Mouse (Mus musculus) cerebellum, postnatal 10 days (tissue): ENCODE measurements at regions not wholly inside any gene's neighbourhood (a gene's known extent, or its start where the extent isn't known, plus 50 kb on each side); places are given as distances from the start of the nearest gene placed in this dataset.
A peak's percentile ranks its signal among the peaks of the same experiment; 100 is the strongest.
"Not testable (repeated sequence)": the region's sequence is repeated elsewhere in the genome, so short reads cannot be mapped to it uniquely, and the experiment has no call there.

Source experiments
- DNase-seq, 2 experiments: peaks; one replicate each; pipeline ENCODE4 v3.0.0; 2021; ENCODE audit warnings: mixed read lengths in 2 of 2

GRCm38 (mm10) chr9:33482845-33483540 is 847.0 kb downstream of the Ets1 start:
- no peak for DNase-seq

- no peak for DNase-seq
These were observed 847.5 kb downstream of the Ets1 start for GRCm38 (mm10) chr9:33483541-33483846.

- peak; percentile 59 to 63 for DNase-seq
These were observed 897.2 kb downstream of the Ets1 start for GRCm38 (mm10) chr9:33533101-33533810.

DNA sequence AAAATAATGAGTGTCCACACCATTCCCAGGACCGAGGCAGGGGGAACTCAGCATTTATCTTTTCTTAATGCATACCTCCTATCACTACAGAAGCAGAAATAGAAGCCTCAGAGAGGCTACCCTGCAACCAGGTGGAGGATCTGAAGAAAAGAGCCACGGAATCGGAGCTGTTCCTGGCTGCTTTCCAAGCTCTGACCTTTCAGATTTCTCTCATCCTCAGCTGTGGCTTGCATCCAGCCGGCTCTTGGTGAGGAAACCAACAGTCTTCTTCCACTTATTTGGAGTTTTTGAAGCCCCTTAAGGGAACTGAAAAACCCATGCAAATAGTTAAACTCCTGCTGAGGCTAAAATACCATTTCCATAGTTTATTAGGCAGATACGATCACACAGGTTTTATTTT is 907.3 kb downstream of the Ets1 start:
- DNase-seq = peak; percentile 80 to 81

GRCm38 (mm10) chr9:33546126-33546737 is 910.2 kb downstream of the Ets1 start:
- no peak for DNase-seq

DNA sequence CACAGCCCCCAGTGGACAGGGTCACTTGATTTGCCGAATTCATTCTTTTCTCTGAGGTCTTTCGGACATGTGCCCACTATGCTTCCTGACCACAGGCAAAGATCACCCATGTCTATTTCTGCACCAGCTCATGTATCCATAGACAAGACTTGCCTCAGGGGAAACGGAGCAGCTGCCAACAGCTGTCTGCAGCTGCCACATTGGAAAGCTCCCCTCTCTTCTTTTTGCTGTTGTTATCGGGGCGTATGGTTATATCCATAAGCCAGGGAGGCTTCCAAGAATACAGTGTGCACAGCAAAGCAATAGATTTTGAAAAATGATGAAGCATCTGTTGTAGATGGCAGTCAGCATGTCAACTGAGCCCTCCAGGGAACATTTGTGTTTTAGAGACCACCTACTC is 913.4 kb downstream of the Ets1 start:
- no peak for DNase-seq

GRCm38 (mm10) chr9:33571990-33572389 is 913.7 kb upstream of the Kirrel3 start:
- peak; percentile 70 to 74 for DNase-seq

DNA sequence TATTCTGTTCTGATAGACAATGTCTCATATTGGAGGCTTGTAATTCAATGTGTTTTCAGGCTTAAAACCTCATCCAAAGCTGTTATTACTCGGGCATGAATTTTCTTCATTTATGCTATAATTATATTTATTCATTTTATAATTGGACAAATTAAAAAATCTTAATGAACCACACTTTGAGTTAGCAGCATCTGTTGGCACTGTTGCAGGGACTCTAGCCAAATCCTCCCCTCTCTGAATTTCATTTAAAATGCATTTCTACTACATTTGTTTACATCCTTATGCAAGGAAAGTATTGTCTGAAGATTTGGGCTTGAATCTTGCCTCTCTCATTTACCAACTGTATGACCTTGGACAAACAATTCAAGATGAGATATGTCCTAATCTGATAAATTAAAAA is 874.2 kb upstream of the Kirrel3 start:
- DNase-seq = no peak

DNA sequence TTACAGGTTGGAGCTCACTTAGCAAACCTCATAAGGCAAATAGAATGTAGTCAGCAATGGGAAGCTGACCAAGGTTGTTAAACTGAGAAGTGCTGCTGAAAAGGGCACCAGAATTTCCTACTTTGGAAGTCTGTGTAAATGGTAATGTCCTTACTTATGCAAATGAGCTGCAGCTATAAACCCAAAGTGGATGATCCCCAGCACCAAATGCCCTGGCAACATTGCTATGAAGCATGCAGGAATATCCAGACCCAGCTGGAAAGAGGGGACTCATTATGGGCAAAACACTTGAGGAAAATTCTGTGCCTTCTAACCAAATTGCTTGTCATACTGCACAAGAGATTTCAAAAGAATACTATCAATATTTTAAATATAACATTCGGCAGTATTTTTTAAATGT is 861.3 kb upstream of the Kirrel3 start:
- no peak for DNase-seq

GRCm38 (mm10) chr9:33629731-33630473 is 855.8 kb upstream of the Kirrel3 start:
- DNase-seq = no peak

GRCm38 (mm10) chr9:33662978-33663377 is 822.7 kb upstream of the Kirrel3 start:
- DNase-seq = no peak

DNA sequence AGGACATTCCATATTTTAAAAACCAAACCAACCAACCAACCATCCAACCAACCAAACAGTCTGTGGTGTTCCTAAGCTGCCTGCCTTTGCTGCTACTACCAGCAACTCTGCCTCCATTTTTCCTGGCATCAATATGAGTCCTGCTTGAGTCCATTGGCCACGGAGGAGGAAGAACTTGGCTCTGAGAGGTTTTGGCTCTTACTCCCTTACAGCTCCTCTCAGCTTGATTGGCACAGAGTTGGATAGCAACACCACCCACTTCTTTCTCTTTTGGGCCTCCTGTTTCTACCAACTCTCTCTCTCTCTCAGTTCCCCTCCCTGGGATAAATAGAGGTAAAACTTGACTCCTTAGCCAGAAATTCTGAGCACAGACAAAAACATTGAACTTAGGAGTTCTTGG is 804.6 kb upstream of the Kirrel3 start:
- DNase-seq = peak; percentile 89

DNA sequence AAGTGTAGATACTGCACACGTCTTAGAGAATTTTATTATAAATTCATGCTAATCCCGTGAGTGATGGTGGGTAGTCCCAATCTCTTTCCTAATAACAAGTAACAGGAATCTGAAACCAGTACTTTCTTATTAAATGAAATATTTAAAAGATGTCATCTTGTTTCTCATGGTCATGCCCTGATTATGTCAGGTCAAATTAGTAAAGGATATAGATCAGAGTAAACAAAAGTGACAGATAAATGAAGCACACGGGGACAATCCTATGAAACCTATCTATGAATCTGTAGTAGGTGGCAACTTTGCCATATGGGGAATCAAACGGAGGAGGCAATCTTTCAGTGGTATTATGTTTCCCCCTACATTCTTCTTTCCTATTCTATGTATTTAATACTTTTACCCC is 794.0 kb upstream of the Kirrel3 start:
- DNase-seq = no peak

DNA sequence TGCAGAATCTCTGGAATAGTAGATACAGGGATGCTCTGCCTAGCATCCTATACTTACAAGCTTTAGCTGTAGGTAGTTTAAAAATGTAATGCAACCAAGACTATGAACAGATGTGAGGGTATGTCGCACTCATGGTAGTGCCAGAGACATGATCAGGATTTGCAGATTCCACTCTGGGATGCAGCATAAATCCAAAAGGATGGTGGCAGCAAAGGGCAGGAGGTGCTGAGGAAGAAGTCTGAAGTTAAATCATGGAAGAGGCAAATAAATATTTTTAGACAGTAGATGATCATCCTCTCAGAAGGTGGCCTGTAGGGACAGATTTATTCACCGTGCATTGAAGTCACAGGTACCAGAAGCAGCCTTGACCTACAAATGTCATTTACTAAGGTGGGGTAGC is 768.1 kb upstream of the Kirrel3 start:
- peak; percentile 17 to 26 for DNase-seq

GRCm38 (mm10) chr9:33724811-33725210 is 760.9 kb upstream of the Kirrel3 start:
- DNase-seq = peak; percentile 12 to 34

DNA sequence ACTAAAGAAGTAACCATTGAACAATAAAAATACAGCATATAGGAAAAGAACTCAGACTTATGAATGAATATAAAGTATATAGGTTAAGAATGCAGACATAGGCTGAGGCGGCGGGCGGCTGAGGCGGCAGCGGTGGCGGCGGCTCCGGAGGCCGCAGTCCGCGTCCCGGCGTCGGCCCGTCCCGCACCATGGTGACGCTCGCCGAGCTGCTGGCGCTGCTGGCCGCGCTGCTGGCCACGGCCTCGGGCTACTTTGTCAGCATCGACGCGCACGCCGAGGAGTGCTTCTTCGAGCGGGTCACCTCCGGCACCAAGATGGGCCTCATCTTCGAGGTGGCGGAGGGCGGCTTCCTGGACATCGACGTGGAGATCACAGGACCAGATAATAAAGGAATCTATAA is 757.6 kb upstream of the Kirrel3 start:
- DNase-seq = not testable (repeated sequence)

GRCm38 (mm10) chr9:33760701-33761100 is 725.0 kb upstream of the Kirrel3 start:
- no peak for DNase-seq

- DNase-seq = no peak
These were observed 719.5 kb upstream of the Kirrel3 start for GRCm38 (mm10) chr9:33766235-33766634.

GRCm38 (mm10) chr9:33769811-33770210 is 715.9 kb upstream of the Kirrel3 start:
- DNase-seq = peak in 1 of 2 experiments; percentile 8

DNA sequence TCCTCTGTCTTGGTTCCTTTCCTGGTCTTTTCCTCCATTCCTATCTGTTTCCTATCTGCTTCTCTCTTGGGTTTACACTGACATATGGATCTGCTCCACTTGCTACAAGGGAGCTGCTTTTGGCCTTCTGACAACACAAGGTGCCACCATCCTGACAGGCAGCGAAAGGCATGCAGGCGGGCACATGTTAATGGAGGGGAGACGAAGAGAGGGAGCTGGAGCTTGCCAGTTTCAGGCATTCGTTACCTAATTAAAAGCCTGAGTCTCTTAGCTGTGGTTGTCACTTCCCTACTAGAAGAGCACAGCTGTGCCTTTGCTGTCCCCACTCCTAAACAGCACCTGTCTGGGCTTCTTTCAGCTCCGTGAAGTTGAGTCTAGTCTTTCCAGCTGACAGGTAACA is 711.5 kb upstream of the Kirrel3 start:
- peak; percentile 27 to 31 for DNase-seq

DNA sequence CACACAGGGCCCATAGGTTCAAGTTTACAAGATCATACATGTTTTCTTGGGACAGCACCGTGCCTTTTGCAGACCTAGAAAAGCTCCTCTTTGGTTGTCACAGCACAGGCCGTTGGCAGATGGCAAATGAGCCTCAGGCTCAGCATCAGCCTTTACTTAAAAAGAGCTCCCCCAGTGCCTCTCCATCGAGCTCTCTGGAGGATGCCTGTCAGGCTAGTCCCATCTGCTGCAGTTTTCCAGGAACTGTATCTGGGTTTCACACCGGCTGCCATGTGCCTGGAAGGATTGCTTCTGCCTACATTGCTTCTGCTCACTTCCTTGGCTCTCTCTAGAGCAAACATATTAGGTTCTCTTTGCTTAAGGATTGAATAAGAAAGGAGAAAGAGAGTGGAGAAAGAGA is 695.1 kb upstream of the Kirrel3 start:
- peak; percentile 54 to 66 for DNase-seq

DNA sequence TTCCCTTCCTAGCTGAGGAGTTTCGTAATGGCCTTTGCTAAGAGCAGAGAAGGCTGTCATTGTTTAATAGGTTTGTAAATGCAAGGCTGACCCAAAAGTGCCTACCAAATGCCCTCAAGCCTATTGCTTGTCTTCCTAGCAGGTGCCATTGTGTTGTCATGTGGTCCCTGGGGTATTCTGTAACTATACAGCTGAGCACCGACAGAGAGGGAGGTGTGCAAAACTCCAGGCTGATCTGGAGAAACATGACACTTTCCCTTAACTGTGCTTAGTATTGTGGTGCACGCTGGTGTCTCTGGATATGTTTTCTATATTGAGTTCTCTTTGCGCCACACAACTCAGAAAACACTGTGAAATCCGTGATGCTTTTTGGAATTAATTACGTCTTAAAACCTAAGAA is 685.4 kb upstream of the Kirrel3 start:
- no peak for DNase-seq

GRCm38 (mm10) chr9:33800763-33801162 is 684.9 kb upstream of the Kirrel3 start:
- no peak for DNase-seq
